Mouse (Mus musculus): ENCODE measurements at regions not wholly inside any gene's neighbourhood (a gene's known extent, or its start where the extent isn't known, plus 50 kb on each side); places are given as distances from the start of the nearest gene placed in this dataset.

DNA sequence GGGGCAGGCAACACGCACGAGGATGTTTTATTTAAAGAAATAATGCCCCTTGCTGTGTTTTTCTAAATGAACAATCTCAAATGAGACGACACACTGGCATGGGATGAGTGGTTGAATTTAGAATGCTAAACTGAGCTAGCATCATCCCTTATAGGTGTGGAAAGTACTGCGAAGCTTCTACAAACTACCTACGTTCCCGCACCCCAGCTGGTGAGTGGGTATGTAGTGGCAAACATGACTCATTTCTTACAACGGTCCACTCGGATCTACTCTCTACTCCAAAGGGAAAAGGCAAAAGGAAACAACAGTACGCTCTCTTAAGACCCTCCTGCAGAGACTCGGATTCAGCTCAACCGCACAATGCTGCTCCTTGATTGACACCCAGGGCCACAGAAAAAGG lies 167.2 kb downstream of the Dad1 start:
- no peak for TF ChIP-seq CTCF (IDR thresholded peaks at IDR 0.05; ENCODE audit: insufficient read depth, low read length)
- TF ChIP-seq POLR2A (IDR thresholded peaks at IDR 0.05; ENCODE audit: borderline replicate concordance, extremely low read depth, low read depth, low read length), result no peak
